Mouse (Mus musculus) neutrophil, adult 65 days (primary cell): Measurements from ENCODE around the gene Chga. TPM values are rescaled to one million over a fixed set of nuclear protein-coding genes. Genes with fewer than 3 reads are reported as not detected.

Source experiments
- total RNA-seq: library from RNA; stranded (reverse); gene quantifications from 2 replicates; pipeline ENCODE4 v1.2.4, GENCODE M21; 2023

The Chga gene
- not detected in 2 replicates for total RNA-seq

DNA sequence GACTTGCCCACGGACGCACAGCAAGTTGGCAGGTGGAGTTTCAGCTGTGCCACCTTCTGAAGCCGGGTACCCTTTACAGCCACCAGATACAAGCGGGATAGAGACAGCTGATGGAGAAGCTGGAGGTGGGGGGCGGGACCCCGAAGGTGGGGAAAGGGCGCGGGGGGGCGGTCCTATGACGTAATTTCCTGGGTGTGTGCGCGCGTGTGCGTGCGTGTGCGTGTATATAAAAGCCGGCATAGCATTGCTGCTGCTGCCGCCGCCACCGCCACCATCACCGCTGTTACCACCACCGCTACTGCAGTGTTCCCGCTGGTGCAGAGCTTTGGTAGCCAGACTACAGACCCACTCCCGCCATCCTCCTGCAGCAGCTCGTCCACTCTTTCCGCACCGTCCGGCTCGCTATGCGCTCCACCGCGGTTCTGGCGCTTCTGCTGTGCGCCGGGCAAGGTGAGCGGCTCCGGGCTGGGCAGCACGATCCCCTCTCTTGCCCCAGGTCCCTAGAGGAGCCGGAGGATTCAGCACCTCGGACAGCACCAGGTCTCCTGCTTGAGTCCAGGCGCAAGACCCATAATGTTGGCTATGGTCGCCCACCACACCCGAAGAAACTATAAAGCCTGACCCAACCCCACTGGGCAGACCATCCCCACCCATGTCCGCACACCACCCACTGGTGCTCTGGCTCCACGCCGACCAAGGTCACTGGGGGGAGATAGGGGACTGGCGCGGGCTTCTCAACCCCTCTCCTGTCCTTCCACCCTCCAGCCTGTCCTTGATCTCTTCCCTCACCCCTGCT, at the start of gene Chga:
Gene Chga, plus strand, starts transcription at position 249 of the 796 bp plus-strand sequence.

Other genes starting within 250 kb of the Chga start
- gene Lgmn, start 115.2 kb upstream of the Chga start, total RNA-seq: 13.8 and 15.1 TPM in 2 replicates
- gene Golga5, start 85.8 kb upstream of the Chga start, total RNA-seq: 26.1 and 27.6 TPM in 2 replicates
- 35.4 and 38.4 TPM in 2 replicates for gene Itpk1, start 150.0 kb downstream of the Chga start, total RNA-seq
- 9.1 and 14.4 TPM in 2 replicates for gene Moap1, start 188.7 kb downstream of the Chga start, total RNA-seq
- gene Tmem251, start 188.8 kb downstream of the Chga start, total RNA-seq: 22.0 and 22.3 TPM in 2 replicates
- gene Gm28051, start 202.8 kb downstream of the Chga start, total RNA-seq: not detected in 2 replicates
- 22.1 and 24.6 TPM in 2 replicates for gene Gon7, start 202.8 kb downstream of the Chga start, total RNA-seq
- 12.0 and 16.0 TPM in 2 replicates for gene Ubr7, start 203.0 kb downstream of the Chga start, total RNA-seq
- 7.6 and 8.6 TPM in 2 replicates for gene Gm20604, start 203.7 kb downstream of the Chga start, total RNA-seq